Mouse (Mus musculus) bone marrow, adult 2 months (tissue): ENCODE results near the gene Pappa. TPM values are rescaled to one million over a fixed set of nuclear protein-coding genes. Genes with fewer than 3 reads are reported as not detected.

Experiments used
- H3K27ac ChIP-seq: fragments of 200-500 bp; 2 replicates; pipeline ENCODE4 v1.5.1; 2012; ENCODE audit warnings: low read depth, mild to moderate bottlenecking, control low read depth, inconsistent platforms, low read length; ENCODE audit not compliant: control insufficient read depth, poor library complexity, insufficient read depth
- H3K4me1 ChIP-seq: fragments of 200-500 bp; 2 replicates; pipeline ENCODE4 v1.6.1; 2011; ENCODE audit warnings: low read length; ENCODE audit not compliant: control insufficient read depth, insufficient read depth
- H3K4me3 ChIP-seq: fragments of 200-500 bp; replicated peaks from 2 replicates; pipeline ENCODE3; 2011; ENCODE audit warnings: mild to moderate bottlenecking, low read depth, low read length, control low read depth; ENCODE audit not compliant: control insufficient read depth
- CTCF ChIP-seq: fragments of 200-500 bp; IDR thresholded peaks from 2 replicates; pipeline ENCODE4 v1.5.1; 2011; ENCODE audit warnings: low read length, control low read depth; ENCODE audit not compliant: control insufficient read depth, insufficient read depth
- POLR2A ChIP-seq: fragments of 200-500 bp; IDR thresholded peaks from 2 replicates; pipeline ENCODE4 v1.6.1; 2011; ENCODE audit warnings: low read depth, mild to moderate bottlenecking, control low read depth, low read length, borderline replicate concordance; ENCODE audit not compliant: control insufficient read depth
- WGBS: fragments of 180-500 bp; shearing (Covaris S2); methylation state at CpG from one replicate; pipeline ENCODE4 v1.1.7; 2018; 5-methylcytosine and 5-hydroxymethylcytosine counted together
- polyA plus RNA-seq: library from polyadenylated mRNA; stranded (reverse); fragments of >200 nt; gene quantifications from 2 replicates; pipeline ENCODE4 v1.2.4, GENCODE M21; 2011; ENCODE audit warnings: low replicate concordance; ENCODE audit not compliant: missing spikeins, insufficient read depth, insufficient read length

Gene Pappa
- polyA plus RNA-seq, 1 experiment = 2.2 TPM

- no peak overlapping the region for H3K27ac ChIP-seq
- no peak overlapping the region for H3K4me3 ChIP-seq
- 18% methylated on average over 9 of the region's 9 CpGs for WGBS
- no peaks in the 10 kb centered on the region for H3K4me1 ChIP-seq
- no peak for TF ChIP-seq CTCF
- TF ChIP-seq POLR2A = no peak
Measured at GRCm38 (mm10) chr4:65217651-65218364, 93.8 kb downstream of the Pappa start.

- Histone ChIP-seq H3K4me1 (no peaks in the 10 kb centered on the region), H3K27ac (no peak overlapping the region), H3K4me3 (no peak overlapping the region)
- 76% methylated on average over 4 of the region's 4 CpGs for WGBS
- TF ChIP-seq POLR2A (no peak), CTCF (no peak)
Measured at GRCm38 (mm10) chr4:65223901-65224300, 99.9 kb downstream of the Pappa start.

GRCm38 (mm10) chr4:65238540-65238998, 114.6 kb downstream of the Pappa start:
- TF ChIP-seq POLR2A (no peak), CTCF (no peak)
- WGBS = 65% methylated on average over 8 of the region's 8 CpGs

GRCm38 (mm10) chr4:65242434-65242931, 118.5 kb downstream of the Pappa start:
- Histone ChIP-seq H3K4me1 (no peaks in the 10 kb centered on the region), H3K27ac (no peak overlapping the region), H3K4me3 (no peak overlapping the region)
- WGBS = 32% methylated on average over 3 of the region's 3 CpGs
- no peak for TF ChIP-seq CTCF
- no peak for TF ChIP-seq POLR2A

More at GRCm38 (mm10) chr4:65238540-65238998, 114.6 kb downstream of the Pappa start:
- Histone ChIP-seq H3K27ac (no peak overlapping the region), H3K4me3 (no peak overlapping the region), H3K4me1 (no peaks in the 10 kb centered on the region)

GRCm38 (mm10) chr4:65243245-65243644, 119.3 kb downstream of the Pappa start:
- H3K4me1 ChIP-seq = no peaks in the 10 kb centered on the region
- 61% methylated on average over 2 of the region's 2 CpGs for WGBS
- no peak overlapping the region for H3K4me3 ChIP-seq
- no peak for TF ChIP-seq CTCF
- no peak for TF ChIP-seq POLR2A
- H3K27ac ChIP-seq = no peak overlapping the region

GRCm38 (mm10) chr4:65245015-65245414, 121.0 kb downstream of the Pappa start:
- no peak overlapping the region for H3K27ac ChIP-seq
- no peak overlapping the region for H3K4me3 ChIP-seq
- TF ChIP-seq POLR2A = no peak
- TF ChIP-seq CTCF = no peak
- no peaks in the 10 kb centered on the region for H3K4me1 ChIP-seq
- 75% methylated on average over 4 of the region's 4 CpGs for WGBS

GRCm38 (mm10) chr4:65245440-65245839, 121.5 kb downstream of the Pappa start:
- Histone ChIP-seq H3K4me1 (no peaks in the 10 kb centered on the region), H3K27ac (no peak overlapping the region), H3K4me3 (no peak overlapping the region)
- 70% methylated on average over 3 of the region's 3 CpGs for WGBS
- no peak for TF ChIP-seq CTCF
- no peak for TF ChIP-seq POLR2A

GRCm38 (mm10) chr4:65252193-65252592, 128.2 kb downstream of the Pappa start:
- H3K27ac ChIP-seq = no peak overlapping the region
- H3K4me3 ChIP-seq = no peak overlapping the region
- no peak for TF ChIP-seq CTCF
- no peak for TF ChIP-seq POLR2A
- no peaks in the 10 kb centered on the region for H3K4me1 ChIP-seq
- 29% methylated on average over 8 of the region's 8 CpGs for WGBS

- Histone ChIP-seq H3K27ac (no peak overlapping the region), H3K4me1 (no peaks in the 10 kb centered on the region), H3K4me3 (no peak overlapping the region)
- WGBS = 81% methylated on average over 1 of the region's 1 CpGs
- TF ChIP-seq POLR2A = no peak
- TF ChIP-seq CTCF = no peak
Measured at GRCm38 (mm10) chr4:65254073-65254472, 130.1 kb downstream of the Pappa start.
